Mouse (Mus musculus) liver, embryonic 11.5 days (tissue): ENCODE measurements around the gene Cdc42ep1. TPM values are rescaled to one million over a fixed set of nuclear protein-coding genes. Genes with fewer than 3 reads are reported as not detected.

Source experiments
- ATAC-seq: fragments of 200-750 bp; cut with Nextera tagmentation; replicated peaks from 2 replicates; pipeline ENCODE4 v1.8.0; 2017; ENCODE audit warnings: moderate number of reproducible peaks, mild to moderate bottlenecking, moderate TSS enrichment, moderate library complexity; ENCODE audit not compliant: low FRiP score
- DNase-seq: peaks from one replicate; pipeline ENCODE4 v3.0.0-alpha.2; 2017; ENCODE audit warnings: low spot score
- H3K27ac ChIP-seq: fragments of 300-500 bp; sonication (generic); 2 replicates; pipeline ENCODE4 v1.5.1; 2014; ENCODE audit warnings: mild to moderate bottlenecking, low read depth, low read length, control low read depth
- H3K27me3 ChIP-seq: fragments of 300-500 bp; sonication (generic); replicated peaks from 2 replicates; pipeline ENCODE4 v1.6.1; 2014; ENCODE audit warnings: low read length, mixed read lengths; ENCODE audit not compliant: control insufficient read depth, insufficient read depth
- H3K36me3 ChIP-seq: fragments of 300-500 bp; sonication (generic); 2 replicates; pipeline ENCODE4 v1.6.1; 2014; ENCODE audit warnings: mild to moderate bottlenecking, low read length, moderate library complexity, mixed read lengths; ENCODE audit not compliant: control insufficient read depth, insufficient read depth
- H3K4me1 ChIP-seq: fragments of 300-500 bp; sonication (generic); replicated peaks from 2 replicates; pipeline ENCODE4 v1.6.1; 2014; ENCODE audit warnings: low read length, mixed read lengths; ENCODE audit not compliant: control insufficient read depth, insufficient read depth
- H3K4me2 ChIP-seq: fragments of 300-500 bp; sonication (generic); 2 replicates; pipeline ENCODE4 v1.6.1; 2014; ENCODE audit warnings: mild to moderate bottlenecking, control low read depth, moderate library complexity
- H3K4me3 ChIP-seq: fragments of 300-500 bp; sonication (generic); 2 replicates; pipeline ENCODE4 v1.5.1; 2014; ENCODE audit warnings: low read depth, low read length, control low read depth
- H3K9ac ChIP-seq: fragments of 300-500 bp; sonication (generic); 2 replicates; pipeline ENCODE4 v1.6.1; 2014; ENCODE audit warnings: low read depth, low read length, control low read depth
- H3K9me3 ChIP-seq: fragments of 300-500 bp; sonication (generic); 2 replicates; pipeline ENCODE4 v1.6.1; 2016; ENCODE audit warnings: low read length, inconsistent platforms, mixed read lengths; ENCODE audit not compliant: control insufficient read depth
- WGBS: fragments of 180-500 bp; shearing (Covaris S2); extraction: QIAGEN DNeasy Blood & Tissue Kit; methylation state at CpG from one replicate; pipeline ENCODE4 v1.1.7; 2014; 5-methylcytosine and 5-hydroxymethylcytosine counted together
- polyA plus RNA-seq: library from polyadenylated mRNA; unstranded; fragments of >200 nt; fragmentation: Nextera tagmentation; extraction: Ambion mirVana; gene quantifications from 2 replicates; pipeline ENCODE4 v1.2.1, GENCODE M21; 2014

The Cdc42ep1 gene
- polyA plus RNA-seq, 1 experiment from 2014 or later: 23.9 TPM

DNA sequence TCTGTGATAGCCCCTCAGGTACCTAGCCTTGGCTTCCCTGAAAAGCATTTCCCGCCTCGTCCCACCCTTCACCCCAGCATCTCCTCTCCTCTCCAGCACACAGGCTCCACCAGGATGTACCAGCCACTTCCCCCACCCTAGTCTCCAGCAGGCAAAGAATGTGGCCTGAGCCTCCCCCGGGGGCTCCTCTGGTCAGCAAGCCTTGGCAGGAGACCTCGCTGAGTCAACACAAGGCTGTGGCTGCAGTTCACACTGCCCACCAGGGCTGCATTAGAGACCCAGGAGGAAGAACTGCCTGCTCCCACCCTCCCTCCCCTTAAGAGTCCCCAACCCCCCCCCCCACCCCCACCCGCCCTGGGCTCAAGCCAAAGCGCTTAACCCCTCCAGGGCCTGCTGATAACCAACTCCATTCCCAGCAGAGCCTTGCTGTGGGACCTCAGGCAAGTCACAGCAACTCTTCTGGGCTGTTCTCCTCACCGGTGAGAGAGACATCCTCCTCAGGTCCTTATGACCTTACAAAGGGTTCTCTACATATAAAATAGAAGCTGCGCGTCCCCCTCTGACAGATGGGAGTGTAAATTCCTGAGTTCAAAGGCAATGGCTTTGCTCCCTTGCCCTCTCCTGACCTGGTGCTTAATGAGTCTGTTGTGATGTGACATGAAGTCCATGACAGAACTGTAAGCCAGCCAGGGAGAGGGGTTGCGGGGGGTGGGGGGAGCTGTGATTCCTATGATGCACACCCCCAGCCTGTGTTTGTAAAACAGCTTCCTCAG is 8.0 kb upstream of the Cdc42ep1 start:
- Histone ChIP-seq H3K9ac (peak overlapping the region; percentile 34; the same call in 1 of the 2 replicates), H3K9me3 (no peaks in the 10 kb centered on the region), H3K4me3 (no peak overlapping the region), H3K27ac (peak overlapping the region; percentile 85), H3K27me3 (no peaks in the 10 kb centered on the region), H3K4me2 (peak overlapping the region; percentile 25), H3K36me3 (no peaks in the 10 kb centered on the region), H3K4me1 (peaks cover 48% of the 10 kb centered on the region)
- 0 out of 2 replicates have a peak, but pooled peaks have one; percentile 10 for ATAC-seq
- 35% methylated on average over 10 of the region's 10 CpGs for WGBS
- DNase-seq: no peak

DNA sequence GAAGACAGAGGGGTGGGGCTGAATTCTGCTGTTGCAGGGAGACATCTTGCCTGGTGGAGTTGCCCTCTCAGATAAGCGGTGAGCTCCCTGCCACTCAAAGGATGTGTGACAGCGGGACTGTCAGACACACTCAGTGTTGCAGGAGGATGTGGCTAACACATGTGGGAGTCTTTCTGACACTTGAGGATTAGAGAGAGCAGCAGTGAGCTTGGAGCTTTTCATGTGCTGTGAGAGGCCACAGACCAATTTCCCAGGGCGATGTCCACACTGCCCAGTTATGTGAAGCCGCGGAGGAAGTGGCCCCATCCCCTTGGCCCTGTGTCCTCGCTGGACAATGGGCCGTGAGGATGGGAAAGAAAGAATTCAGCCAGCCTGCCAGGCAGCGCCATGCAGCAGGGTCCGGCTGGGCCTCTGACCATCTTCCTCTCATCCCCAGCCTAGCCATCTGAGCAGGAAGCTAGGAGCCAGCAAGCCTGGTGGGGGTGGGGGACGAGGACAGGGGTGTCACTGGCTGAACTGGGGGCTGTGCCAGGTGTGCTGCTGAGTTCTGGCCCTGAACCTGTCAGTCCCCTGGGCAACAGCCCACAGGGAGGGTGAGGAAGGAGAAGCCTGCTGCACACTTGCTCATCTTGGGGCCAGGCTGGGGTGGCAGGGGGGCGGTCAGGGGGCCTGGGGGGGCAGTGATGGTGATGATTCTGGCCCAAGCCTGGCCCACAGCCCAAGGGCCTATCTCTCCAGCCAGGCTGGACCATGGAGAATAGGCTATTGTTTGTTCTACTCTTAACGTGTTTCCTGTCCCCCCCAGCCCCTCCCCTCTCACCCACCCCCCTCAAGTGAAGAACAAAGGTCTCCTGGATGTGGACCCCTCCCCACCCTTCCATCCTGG is 7.0 kb upstream of the Cdc42ep1 start:
- WGBS: 6% methylated on average over 12 of the region's 12 CpGs
- peak overlapping the region; percentile 85 for H3K27ac ChIP-seq
- ATAC-seq (peak; percentile 72), DNase-seq (no peak)
- H3K9me3 ChIP-seq: no peaks in the 10 kb centered on the region
- no peak overlapping the region for H3K9ac ChIP-seq
- H3K36me3 ChIP-seq: no peaks in the 10 kb centered on the region
- peaks cover 54% of the 10 kb centered on the region for H3K4me1 ChIP-seq
- no peaks in the 10 kb centered on the region for H3K27me3 ChIP-seq
- H3K4me3 ChIP-seq: no peak overlapping the region
- no peak overlapping the region; the same call in 1 of the 2 replicates for H3K4me2 ChIP-seq

DNA sequence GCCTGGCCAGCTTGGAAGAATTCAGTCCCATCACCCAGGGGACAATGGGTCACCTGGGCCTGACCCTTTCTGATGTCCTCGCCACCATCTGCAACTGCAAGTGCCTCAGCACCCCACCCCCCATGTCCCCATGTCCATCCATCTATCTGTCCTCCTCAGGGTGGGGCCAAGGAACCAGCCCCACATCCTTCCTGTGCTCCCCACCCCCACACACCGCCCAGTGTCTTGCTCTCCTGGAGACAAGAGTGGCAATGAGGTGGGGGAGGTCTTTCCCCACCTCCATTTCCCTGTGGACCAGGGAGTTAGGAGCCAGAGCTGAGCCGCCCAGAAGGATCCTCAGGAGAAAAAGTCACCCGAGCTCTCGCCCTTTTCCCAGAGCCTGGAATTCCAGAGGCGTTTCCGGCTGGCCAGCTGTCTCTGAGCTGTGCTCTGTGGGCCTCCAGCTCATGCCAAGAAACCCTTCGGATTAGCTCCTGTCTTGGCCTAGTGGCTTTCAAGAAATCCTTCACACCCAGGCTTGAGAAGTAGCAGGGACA is 6.3 kb upstream of the Cdc42ep1 start:
- H3K9me3 ChIP-seq: no peaks in the 10 kb centered on the region
- no peak overlapping the region for H3K4me2 ChIP-seq
- peak overlapping the region; percentile 85 for H3K27ac ChIP-seq
- peaks cover 58% of the 10 kb centered on the region for H3K4me1 ChIP-seq
- H3K4me3 ChIP-seq: no peak overlapping the region
- WGBS: 44% methylated on average over 8 of the region's 8 CpGs
- H3K36me3 ChIP-seq: no peaks in the 10 kb centered on the region
- ATAC-seq (no peak), DNase-seq (no peak)
- H3K9ac ChIP-seq: no peak overlapping the region
- 0 out of 2 replicates have a peak, but pooled peaks cover 4% of the 10 kb centered on the region for H3K27me3 ChIP-seq

DNA sequence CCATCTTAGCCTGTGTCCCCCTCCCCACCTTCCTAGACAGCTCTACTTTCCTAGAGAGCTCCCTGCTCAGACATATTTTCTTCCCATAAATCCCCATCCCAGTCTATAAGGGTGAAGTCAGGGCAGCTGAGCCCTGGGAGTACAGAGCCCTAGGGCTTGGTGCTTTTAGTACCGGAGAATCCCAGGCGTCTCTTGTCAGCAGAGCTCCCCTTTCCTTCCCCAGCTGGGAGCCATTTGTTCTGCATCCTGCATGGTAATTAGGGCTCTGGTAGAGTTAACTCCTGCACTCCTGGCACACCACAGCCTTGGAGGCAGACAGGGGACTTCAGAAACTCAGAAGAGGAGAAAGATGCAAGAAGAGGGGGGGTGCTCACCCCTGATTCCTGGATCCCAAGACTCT is 2.7 kb upstream of the Cdc42ep1 start:
- H3K4me3 ChIP-seq: no peak overlapping the region
- H3K27ac ChIP-seq: peak overlapping the region; percentile 13; the same call in 1 of the 2 replicates
- ATAC-seq (no peak), DNase-seq (no peak)
- H3K36me3 ChIP-seq: no peaks in the 10 kb centered on the region
- peaks cover 47% of the 10 kb centered on the region for H3K4me1 ChIP-seq
- H3K4me2 ChIP-seq: 0 out of 2 replicates have a peak overlapping the region, but pooled peaks have one; percentile 9
- peaks cover 34% of the 10 kb centered on the region for H3K27me3 ChIP-seq
- H3K9me3 ChIP-seq: no peaks in the 10 kb centered on the region
- 28% methylated on average over 2 of the region's 2 CpGs for WGBS
- no peak overlapping the region for H3K9ac ChIP-seq

DNA sequence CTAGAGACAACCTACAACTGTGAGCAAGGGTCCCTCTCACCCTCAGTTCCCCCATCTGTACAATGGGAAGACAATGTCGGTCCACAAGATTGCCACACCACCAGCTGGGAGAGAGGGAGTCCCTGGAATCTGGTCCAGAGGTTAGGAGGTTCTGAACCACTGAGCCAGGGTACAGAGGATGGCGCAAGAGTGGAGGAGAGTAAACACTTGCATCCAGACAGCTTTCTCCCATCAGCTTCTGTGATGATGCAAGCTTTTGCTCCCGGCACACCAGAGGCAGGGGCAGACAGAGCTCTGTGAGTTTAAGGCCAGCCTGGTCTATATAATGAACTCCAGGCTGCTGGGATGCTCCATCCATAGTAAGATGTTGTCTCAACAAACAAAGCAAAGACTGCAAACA is 2.2 kb upstream of the Cdc42ep1 start:
- Histone ChIP-seq H3K27ac (0 out of 2 replicates have a peak overlapping the region, but pooled peaks have one; percentile 3), H3K36me3 (no peaks in the 10 kb centered on the region), H3K9ac (no peak overlapping the region), H3K4me1 (peaks cover 42% of the 10 kb centered on the region), H3K4me3 (no peak overlapping the region), H3K9me3 (no peaks in the 10 kb centered on the region), H3K27me3 (peaks cover 34% of the 10 kb centered on the region), H3K4me2 (no peak overlapping the region)
- ATAC-seq: no peak
- no peak for DNase-seq
- 59% methylated on average over 3 of the region's 3 CpGs for WGBS

DNA sequence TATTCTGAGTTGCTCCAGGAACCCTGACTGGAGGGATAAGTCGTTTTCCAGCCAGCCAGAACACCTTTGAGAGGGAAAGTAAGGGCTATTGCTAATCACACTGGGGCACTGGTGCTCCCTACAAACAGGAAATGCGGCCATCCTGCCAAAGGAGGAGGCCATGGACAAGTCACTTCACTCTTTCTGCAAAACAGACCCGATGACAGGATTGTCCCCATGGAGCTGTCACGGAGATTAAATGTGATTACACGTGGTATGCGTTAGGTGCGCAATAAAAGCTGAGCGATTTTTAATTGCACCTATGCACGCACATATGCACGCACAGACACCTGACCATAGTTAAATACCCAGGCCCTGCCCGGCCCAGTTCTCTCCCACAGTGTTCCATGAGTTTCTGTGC is 1.7 kb upstream of the Cdc42ep1 start:
- ATAC-seq (no peak), DNase-seq (no peak)
- Histone ChIP-seq H3K36me3 (no peaks in the 10 kb centered on the region), H3K27me3 (peaks cover 34% of the 10 kb centered on the region), H3K9me3 (no peaks in the 10 kb centered on the region), H3K4me3 (no peak overlapping the region), H3K4me2 (no peak overlapping the region), H3K9ac (no peak overlapping the region), H3K27ac (0 out of 2 replicates have a peak overlapping the region, but pooled peaks have one; percentile 3), H3K4me1 (peaks cover 40% of the 10 kb centered on the region)
- WGBS: 62% methylated on average over 11 of the region's 11 CpGs

DNA sequence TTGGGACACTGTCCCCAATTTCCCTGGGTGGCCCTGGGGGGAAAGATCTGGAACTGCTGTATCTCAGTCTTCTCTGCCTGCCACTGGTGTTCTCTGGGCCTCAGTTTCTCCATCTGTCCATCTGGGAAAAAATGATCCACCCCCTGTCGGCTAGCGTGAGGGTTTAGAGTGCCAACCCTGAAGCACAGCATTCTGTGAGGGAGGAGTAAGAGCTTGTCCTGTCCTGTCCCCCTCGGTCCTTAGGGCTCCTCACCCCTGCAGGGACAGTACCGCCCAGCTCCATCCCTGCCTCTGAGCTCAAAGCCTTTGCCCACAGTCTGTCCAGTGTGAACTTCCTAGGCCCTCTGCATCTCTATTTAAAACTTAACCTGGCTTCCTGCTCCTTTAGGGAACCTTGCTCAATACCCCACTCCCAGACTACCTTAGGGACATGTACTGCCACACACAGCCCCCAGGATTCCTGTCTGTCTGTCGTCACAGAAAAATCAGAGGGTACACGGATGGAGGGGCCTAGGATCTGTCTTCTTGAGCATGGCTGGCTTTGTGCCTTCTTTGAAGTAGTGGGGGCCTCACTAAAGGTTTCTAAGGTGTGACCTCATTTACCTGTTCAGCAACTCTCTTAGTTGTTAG is 1.1 kb upstream of the Cdc42ep1 start:
- no peaks in the 10 kb centered on the region for H3K9me3 ChIP-seq
- DNase-seq (no peak), ATAC-seq (no peak)
- H3K4me2 ChIP-seq: no peak overlapping the region
- no peak overlapping the region for H3K9ac ChIP-seq
- 62% methylated on average over 6 of the region's 6 CpGs for WGBS
- H3K4me1 ChIP-seq: peaks cover 40% of the 10 kb centered on the region
- H3K4me3 ChIP-seq: no peak overlapping the region
- H3K27me3 ChIP-seq: peaks cover 34% of the 10 kb centered on the region
- H3K36me3 ChIP-seq: no peaks in the 10 kb centered on the region
- no peak overlapping the region for H3K27ac ChIP-seq
